Mouse (Mus musculus) heart, embryonic 16.5 days (tissue): ENCODE data around the gene Igsf10. TPM values are rescaled to one million over a fixed set of nuclear protein-coding genes. Genes with fewer than 3 reads are reported as not detected.

Experiments
- ATAC-seq: fragments of 200-750 bp; cut with Nextera tagmentation; replicated peaks from 2 replicates; pipeline ENCODE4 v1.8.0; 2017; ENCODE audit warnings: moderate number of reproducible peaks; ENCODE audit not compliant: insufficient read depth, low FRiP score; ENCODE audit errors: extremely low read depth
- H3K27ac ChIP-seq: fragments of 300-500 bp; sonication (generic); 2 replicates; pipeline ENCODE4 v1.5.1; 2014; ENCODE audit warnings: mild to moderate bottlenecking, low read length, control low read depth, moderate library complexity
- H3K27me3 ChIP-seq: fragments of 300-500 bp; sonication (generic); 2 replicates; pipeline ENCODE4 v1.6.1; 2014; ENCODE audit warnings: low read length, mixed read lengths; ENCODE audit not compliant: control insufficient read depth, insufficient read depth
- H3K36me3 ChIP-seq: fragments of 300-500 bp; sonication (generic); 2 replicates; pipeline ENCODE4 v1.6.1; 2014; ENCODE audit not compliant: control insufficient read depth, insufficient read depth
- H3K4me1 ChIP-seq: fragments of 300-500 bp; sonication (generic); 2 replicates; pipeline ENCODE4 v1.6.1; 2014; ENCODE audit warnings: low read length, mixed read lengths; ENCODE audit not compliant: control insufficient read depth, insufficient read depth
- H3K4me2 ChIP-seq: fragments of 300-500 bp; sonication (generic); 2 replicates; pipeline ENCODE4 v1.6.1; 2014; ENCODE audit warnings: low read depth, mild to moderate bottlenecking, control low read depth, low read length
- H3K4me3 ChIP-seq: fragments of 300-500 bp; sonication (generic); 2 replicates; pipeline ENCODE4 v1.5.1; 2014; ENCODE audit warnings: mild to moderate bottlenecking, control low read depth, low read length
- H3K9ac ChIP-seq: fragments of 300-500 bp; sonication (generic); 2 replicates; pipeline ENCODE4 v1.6.1; 2014; ENCODE audit warnings: low read length, control low read depth
- H3K9me3 ChIP-seq: fragments of 300-500 bp; sonication (generic); replicated peaks from 2 replicates; pipeline ENCODE4 v1.6.1; 2016; ENCODE audit warnings: low read length; ENCODE audit not compliant: control insufficient read depth
- WGBS: fragments of 180-500 bp; shearing (Covaris S2); extraction: QIAGEN DNeasy Blood & Tissue Kit; methylation state at CpG from one replicate; pipeline ENCODE4 v1.1.7; 2014; 5-methylcytosine and 5-hydroxymethylcytosine counted together
- polyA plus RNA-seq: library from polyadenylated mRNA; unstranded; fragments of >200 nt; fragmentation: Nextera tagmentation; extraction: Ambion mirVana; gene quantifications from 2 replicates; pipeline ENCODE4 v1.2.1, GENCODE M21; 2015

Gene Igsf10
- polyA plus RNA-seq, 1 experiment from 2014 or later, result 2.0 TPM

GRCm38 (mm10) chr3:59296563-59297130, 47.5 kb downstream of the Igsf10 start:
- 89% methylated on average over 5 of the region's 5 CpGs for WGBS
- H3K9me3 ChIP-seq, result no peaks in the 10 kb centered on the region
- no peaks in the 10 kb centered on the region for H3K36me3 ChIP-seq
- no peak overlapping the region for H3K9ac ChIP-seq
- no peak for ATAC-seq
- no peak overlapping the region for H3K4me3 ChIP-seq
- H3K27ac ChIP-seq, result no peak overlapping the region
- H3K4me2 ChIP-seq, result no peak overlapping the region
- no peaks in the 10 kb centered on the region for H3K27me3 ChIP-seq
- H3K4me1 ChIP-seq, result no peaks in the 10 kb centered on the region

- WGBS, result 82% methylated on average over 16 of the region's 16 CpGs
Observed at GRCm38 (mm10) chr3:59295699-59296562, 48.3 kb downstream of the Igsf10 start.

GRCm38 (mm10) chr3:59293437-59294199, 50.6 kb downstream of the Igsf10 start:
- H3K4me1 ChIP-seq, result no peaks in the 10 kb centered on the region
- H3K27me3 ChIP-seq, result no peaks in the 10 kb centered on the region
- H3K9me3 ChIP-seq, result no peaks in the 10 kb centered on the region
- H3K9ac ChIP-seq, result no peak overlapping the region
- H3K4me2 ChIP-seq, result no peak overlapping the region
- WGBS, result 79% methylated on average over 5 of the region's 5 CpGs
- no peak overlapping the region for H3K27ac ChIP-seq
- no peaks in the 10 kb centered on the region for H3K36me3 ChIP-seq
- ATAC-seq, result no peak
- H3K4me3 ChIP-seq, result no peak overlapping the region

More at GRCm38 (mm10) chr3:59295699-59296562, 48.3 kb downstream of the Igsf10 start:
- Histone ChIP-seq H3K36me3 (no peaks in the 10 kb centered on the region), H3K4me3 (no peak overlapping the region), H3K27me3 (no peaks in the 10 kb centered on the region), H3K4me2 (no peak overlapping the region), H3K4me1 (no peaks in the 10 kb centered on the region), H3K9me3 (no peaks in the 10 kb centered on the region), H3K27ac (no peak overlapping the region), H3K9ac (no peak overlapping the region)
- ATAC-seq, result no peak

- H3K9ac ChIP-seq, result no peak overlapping the region
- H3K27me3 ChIP-seq, result no peaks in the 10 kb centered on the region
- no peaks in the 10 kb centered on the region for H3K9me3 ChIP-seq
- no peak overlapping the region for H3K27ac ChIP-seq
- no peaks in the 10 kb centered on the region for H3K4me1 ChIP-seq
- WGBS, result 62% methylated on average over 2 of the region's 2 CpGs
- H3K4me2 ChIP-seq, result no peak overlapping the region
- no peak for ATAC-seq
- no peak overlapping the region for H3K4me3 ChIP-seq
- no peaks in the 10 kb centered on the region for H3K36me3 ChIP-seq
Observed at GRCm38 (mm10) chr3:59290551-59290950, 53.6 kb downstream of the Igsf10 start.

GRCm38 (mm10) chr3:59278620-59279019, 65.6 kb downstream of the Igsf10 start:
- Histone ChIP-seq H3K4me1 (no peaks in the 10 kb centered on the region), H3K36me3 (no peaks in the 10 kb centered on the region), H3K27me3 (no peaks in the 10 kb centered on the region), H3K4me3 (no peak overlapping the region), H3K27ac (no peak overlapping the region), H3K4me2 (no peak overlapping the region), H3K9me3 (no peaks in the 10 kb centered on the region), H3K9ac (no peak overlapping the region)
- ATAC-seq, result no peak

- 88% methylated on average over 3 of the region's 3 CpGs for WGBS
- no peak overlapping the region for H3K27ac ChIP-seq
- H3K4me2 ChIP-seq, result no peak overlapping the region
- H3K4me1 ChIP-seq, result no peaks in the 10 kb centered on the region
- H3K36me3 ChIP-seq, result no peaks in the 10 kb centered on the region
- no peak for ATAC-seq
- no peaks in the 10 kb centered on the region for H3K27me3 ChIP-seq
- no peaks in the 10 kb centered on the region for H3K9me3 ChIP-seq
- H3K4me3 ChIP-seq, result no peak overlapping the region
- H3K9ac ChIP-seq, result no peak overlapping the region
Observed at GRCm38 (mm10) chr3:59278254-59278533, 66.0 kb downstream of the Igsf10 start.

- H3K4me2 ChIP-seq, result no peak overlapping the region
- H3K9ac ChIP-seq, result no peak overlapping the region
- 65% methylated on average over 3 of the region's 3 CpGs for WGBS
- no peaks in the 10 kb centered on the region for H3K27me3 ChIP-seq
- no peaks in the 10 kb centered on the region for H3K36me3 ChIP-seq
- no peak for ATAC-seq
- no peaks in the 10 kb centered on the region for H3K9me3 ChIP-seq
- H3K4me1 ChIP-seq, result no peaks in the 10 kb centered on the region
- H3K27ac ChIP-seq, result no peak overlapping the region
- no peak overlapping the region for H3K4me3 ChIP-seq
Observed at GRCm38 (mm10) chr3:59277502-59278253, 66.5 kb downstream of the Igsf10 start.

GRCm38 (mm10) chr3:59270811-59271210, 73.4 kb downstream of the Igsf10 start:
- no peak overlapping the region for H3K27ac ChIP-seq
- ATAC-seq, result no peak
- no peaks in the 10 kb centered on the region for H3K27me3 ChIP-seq
- H3K9me3 ChIP-seq, result no peaks in the 10 kb centered on the region
- H3K4me2 ChIP-seq, result no peak overlapping the region
- WGBS, result 91% methylated on average over 6 of the region's 6 CpGs
- no peak overlapping the region for H3K9ac ChIP-seq
- no peaks in the 10 kb centered on the region for H3K4me1 ChIP-seq
- H3K4me3 ChIP-seq, result no peak overlapping the region
- H3K36me3 ChIP-seq, result no peaks in the 10 kb centered on the region
